ENCODE assay signal across 9 mouse cellular contexts in the genomic region with DNA sequence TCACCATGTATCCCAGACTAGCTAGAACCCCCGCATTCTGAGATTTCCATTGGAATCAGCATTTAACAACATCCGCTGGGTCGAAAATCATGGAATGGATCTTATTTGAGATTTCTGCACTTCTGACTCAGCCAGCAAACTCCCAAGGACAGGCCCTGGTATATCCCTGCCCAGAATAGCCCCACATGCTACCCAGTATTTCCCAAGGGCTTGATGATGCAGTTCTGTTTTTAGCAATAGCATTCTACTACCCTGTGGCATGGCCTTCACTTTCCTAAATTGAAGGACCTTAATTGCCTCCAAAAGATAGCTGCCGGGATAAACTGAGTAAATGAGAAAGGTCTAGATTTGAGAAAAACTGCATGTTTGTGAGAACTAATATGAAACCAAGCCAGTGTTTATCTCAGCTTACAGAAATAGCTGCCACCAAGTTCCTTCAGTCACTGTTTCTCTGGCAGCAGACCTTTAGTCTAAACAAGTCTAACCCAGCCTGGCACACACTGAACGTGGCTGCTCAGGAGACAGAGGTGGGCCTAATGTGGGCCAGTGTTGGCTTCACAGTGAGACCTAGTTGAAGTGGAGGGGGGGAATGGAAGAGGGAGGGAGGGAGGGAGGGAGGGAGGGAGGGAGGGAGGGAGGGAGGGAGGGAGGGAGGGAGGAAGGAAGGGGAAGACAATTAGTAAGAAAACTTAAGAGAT. TPM values are rescaled to one million over a fixed set of nuclear protein-coding genes. Genes with fewer than 3 reads are reported as not detected.
DNase-seq lines count a peak whose midpoint lies in the region.
"Had no signal": no experiment of that assay in that cellular context is flagged by ENCODE, and none has a peak within 500 bp of the region (broad histone marks: within the 10 kb centered on the region; RNA-seq: fewer than 3 reads in every experiment).

No protein-coding gene starts in this region.

- peak; percentile 44 to 62 for DNase-seq in heart, adult 18-20 months
- DNase-seq in heart, postnatal 14 days: no peak
- peak; percentile 67 for DNase-seq in NIH3T3 (ENCODE audit: low read depth)
- DNase-seq in brain, adult 2 months (ENCODE audit: low read depth, low spot score): peak; percentile 55
- DNase-seq in heart, postnatal 10 days: peak; percentile 53 to 63
- DNase-seq in kidney, postnatal 36 days: no peak
- DNase-seq in cerebellum, postnatal 14 days: no peak
- DNase-seq: cerebellum, adult 9-10 months; right cerebral cortex, postnatal 14 days had no signal

- intact Hi-C loops in heart, postnatal 14 days (cut with DNase I): no loop called here
- intact Hi-C loops in heart, postnatal 10 days (cut with DNase I): no loop called here

RNA-seq across cellular contexts. Expression of a gene that starts 58.2 kb away (rescaled TPM):
- 10 to 100 TPM; 20.5 to 21.7 TPM for total RNA-seq in heart, adult 18-20 months (2021)
- 10 to 100 TPM; 29.0 to 31.1 TPM for total RNA-seq in heart, postnatal 14 days (2021)
- 10 to 100 TPM; 42.4 to 45.1 TPM for total RNA-seq in heart, postnatal 10 days (2021)

Comparison
In these comparisons a context has a peak if more than half of its experiments do, and no peak if none do; other contexts are left out.
1. DNase-seq: peak in heart, adult 18-20 months (2 of 2), NIH3T3 (single experiment), brain, adult 2 months (single experiment) and heart, postnatal 10 days (2 of 2); none in heart, postnatal 14 days (0 of 2), kidney, postnatal 36 days (0 of 2) and cerebellum, postnatal 14 days (0 of 2).